Mouse (Mus musculus) neutrophil, adult 5-6 weeks (primary cell): ENCODE data around the gene Sergef. TPM values are rescaled to one million over a fixed set of nuclear protein-coding genes. Genes with fewer than 3 reads are reported as not detected.

Source experiments
- ATAC-seq: fragments of 151-379, 151-347 bp; 2 replicates; pipeline ENCODE4 v1.8.0; 2017; ENCODE audit warnings: mild to moderate bottlenecking, moderate TSS enrichment; ENCODE audit not compliant: insufficient number of reproducible peaks, poor library complexity, low FRiP score, severe bottlenecking; ENCODE audit errors: extremely low read depth
- total RNA-seq: library from RNA; stranded (forward); fragments of 200-1000 nt; gene quantifications from 2 replicates; pipeline ENCODE4 v1.2.3, GENCODE M21; 2017

The Sergef gene
- total RNA-seq, 1 experiment from 2014 or later = 13.6 TPM

DNA sequence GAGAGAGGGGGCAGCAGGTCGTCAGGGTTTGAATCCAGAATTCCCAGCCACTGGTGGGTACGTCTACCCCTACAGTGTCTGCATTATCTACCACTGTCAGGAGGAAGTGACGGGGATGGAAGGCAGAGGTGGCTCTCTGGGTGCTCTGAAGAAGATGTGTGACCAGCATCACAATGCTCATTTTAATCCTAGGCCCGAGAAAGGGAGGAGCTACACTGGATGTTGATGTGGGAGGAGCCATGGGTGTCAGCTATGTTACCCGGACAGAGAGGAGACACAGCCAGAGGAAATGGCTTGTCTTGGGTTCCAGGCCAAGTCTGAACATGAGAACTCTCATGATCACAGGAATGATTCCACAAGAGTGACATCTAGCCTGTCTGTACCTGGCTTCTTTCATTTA is 122.4 kb downstream of the Sergef start:
- no peak for ATAC-seq

DNA sequence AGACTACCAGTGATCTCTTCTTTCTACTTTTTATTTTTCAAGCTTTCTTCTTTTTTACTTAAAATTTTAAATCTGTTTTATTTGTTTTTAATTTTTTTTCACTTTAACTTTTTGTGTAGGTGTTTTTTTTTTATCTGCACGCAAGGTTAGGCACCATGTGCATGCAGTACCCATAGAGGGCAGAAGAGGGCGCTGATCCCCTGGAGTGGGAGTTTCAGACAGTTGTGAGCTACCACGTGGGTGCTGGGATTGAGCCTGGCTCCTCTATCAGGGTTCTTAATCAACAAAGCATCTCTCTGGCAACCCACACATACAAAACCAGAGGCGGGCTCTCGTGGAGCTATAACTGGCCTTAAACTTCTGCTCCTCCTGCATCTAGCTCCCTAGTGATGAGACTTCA is 123.6 kb downstream of the Sergef start:
- ATAC-seq = no peak

DNA sequence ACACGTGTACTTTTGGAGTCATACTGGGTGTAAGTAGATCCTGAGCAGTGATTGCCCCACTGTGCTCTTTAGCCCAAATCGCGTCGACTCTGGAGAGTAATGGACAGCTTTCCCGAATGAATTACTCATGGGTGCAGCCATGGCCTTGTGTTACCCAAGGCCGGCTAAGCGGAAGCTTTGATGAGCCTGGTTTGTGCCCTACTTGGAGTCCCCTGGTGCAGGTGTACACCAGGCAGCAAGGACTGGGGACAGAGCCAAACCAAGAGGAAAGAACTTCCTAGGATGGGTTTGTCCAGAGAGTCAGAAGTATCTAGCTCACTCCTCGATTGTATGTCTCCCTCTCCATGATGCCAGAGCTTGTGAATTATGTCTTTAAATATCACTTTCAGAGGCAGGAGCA is 124.6 kb downstream of the Sergef start:
- ATAC-seq = no peak

DNA sequence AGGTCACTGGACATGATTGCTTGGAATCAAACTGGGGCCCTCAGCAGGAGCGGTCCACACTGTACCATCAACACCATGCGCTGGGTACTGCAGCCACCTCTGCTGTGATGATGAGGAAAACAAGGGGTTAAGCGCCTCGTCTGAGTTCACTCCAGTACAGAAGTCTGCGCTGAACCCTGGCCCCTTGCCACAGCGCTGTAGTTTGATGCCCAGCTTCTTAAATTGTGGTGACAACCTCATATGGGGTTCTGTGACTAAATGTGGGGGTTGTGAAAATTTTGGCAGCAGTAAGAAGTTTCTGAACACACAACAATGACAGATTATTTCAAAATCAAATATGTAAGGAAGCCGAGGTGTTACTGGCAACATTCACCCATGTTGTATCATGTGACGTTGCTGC is 126.0 kb downstream of the Sergef start:
- ATAC-seq = no peak

DNA sequence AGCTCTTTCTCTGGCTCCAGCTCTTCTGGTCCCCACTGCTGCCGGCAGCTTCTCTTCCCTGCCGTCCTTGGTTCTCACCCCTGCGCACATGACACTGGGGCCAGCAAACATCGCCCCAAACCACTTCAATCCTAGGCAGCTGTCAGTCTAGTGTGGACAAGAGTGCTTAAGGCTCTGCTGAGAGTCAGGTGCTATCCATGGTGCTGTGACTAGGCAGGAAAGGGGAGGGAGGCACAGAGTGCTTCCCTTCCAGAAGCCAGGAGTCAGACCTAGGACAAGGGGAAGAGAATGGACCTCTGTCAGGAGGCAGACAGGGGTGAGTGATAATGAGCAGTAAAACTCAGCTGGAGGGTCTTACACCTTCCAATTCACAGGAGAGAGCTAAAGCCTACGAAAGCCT is 126.8 kb downstream of the Sergef start:
- no peak for ATAC-seq

DNA sequence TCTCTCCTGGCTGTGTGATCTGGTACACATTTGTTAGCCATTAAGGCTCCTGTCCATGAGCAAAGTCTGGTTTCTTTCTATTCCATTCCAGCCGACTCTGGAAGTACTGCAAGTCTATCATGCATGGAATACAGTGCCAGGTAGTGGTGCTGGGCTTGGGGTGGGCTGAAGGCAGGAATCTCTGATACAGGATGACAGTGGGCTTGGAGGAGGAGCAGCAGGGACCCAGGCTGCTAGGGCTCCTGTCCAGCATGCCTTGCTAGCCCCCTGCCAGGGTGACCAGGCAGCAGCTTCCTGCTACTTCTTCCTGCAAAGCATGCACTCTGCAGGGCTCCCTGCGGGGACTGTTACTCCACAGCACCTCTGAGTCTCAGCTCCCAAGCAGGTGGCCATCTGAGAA is 128.8 kb downstream of the Sergef start:
- no peak for ATAC-seq

DNA sequence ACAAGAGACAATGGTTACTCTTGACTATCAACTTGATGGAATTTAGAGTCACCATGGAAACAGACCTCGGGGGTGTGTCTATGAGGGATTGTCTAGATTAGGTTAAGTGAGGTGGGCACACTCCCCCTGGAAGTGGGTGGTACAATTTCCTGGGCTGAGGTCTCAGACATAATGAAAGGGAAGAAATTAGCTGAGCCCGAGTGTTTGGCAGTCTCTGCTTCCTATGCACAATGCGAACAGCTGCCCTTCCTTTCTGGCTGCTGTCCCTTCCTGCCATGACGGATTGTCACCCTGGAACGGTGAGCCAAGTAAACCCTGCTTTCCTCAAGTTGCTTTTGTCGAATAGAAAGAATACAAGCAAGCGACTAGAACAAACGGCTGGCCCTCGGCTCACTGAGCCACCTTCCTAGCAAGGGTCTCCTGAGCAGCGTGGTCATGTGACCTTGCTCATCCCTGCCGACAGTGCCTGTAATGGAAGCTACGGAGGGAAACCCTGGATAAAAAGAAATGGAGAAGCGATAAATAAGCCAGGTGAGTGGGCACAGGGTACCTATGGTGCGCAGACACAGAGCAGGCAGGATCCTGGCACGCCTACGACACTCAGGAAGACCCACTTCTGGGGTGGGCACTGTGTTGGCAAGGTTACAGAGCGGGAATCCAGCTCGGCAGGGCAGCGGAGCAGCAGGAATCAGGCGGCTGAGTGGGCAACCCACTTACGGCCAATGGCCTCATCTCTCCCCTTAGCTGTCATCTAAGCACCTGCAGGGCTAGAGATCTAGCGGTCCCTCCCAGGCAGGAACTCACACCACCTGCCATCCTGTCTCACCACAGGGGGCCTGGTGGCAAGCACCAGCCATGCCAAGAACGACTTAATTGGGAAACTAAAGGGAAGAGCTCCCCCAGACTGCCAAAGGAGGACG is 130.0 kb downstream of the Sergef start:
- no peak for ATAC-seq

DNA sequence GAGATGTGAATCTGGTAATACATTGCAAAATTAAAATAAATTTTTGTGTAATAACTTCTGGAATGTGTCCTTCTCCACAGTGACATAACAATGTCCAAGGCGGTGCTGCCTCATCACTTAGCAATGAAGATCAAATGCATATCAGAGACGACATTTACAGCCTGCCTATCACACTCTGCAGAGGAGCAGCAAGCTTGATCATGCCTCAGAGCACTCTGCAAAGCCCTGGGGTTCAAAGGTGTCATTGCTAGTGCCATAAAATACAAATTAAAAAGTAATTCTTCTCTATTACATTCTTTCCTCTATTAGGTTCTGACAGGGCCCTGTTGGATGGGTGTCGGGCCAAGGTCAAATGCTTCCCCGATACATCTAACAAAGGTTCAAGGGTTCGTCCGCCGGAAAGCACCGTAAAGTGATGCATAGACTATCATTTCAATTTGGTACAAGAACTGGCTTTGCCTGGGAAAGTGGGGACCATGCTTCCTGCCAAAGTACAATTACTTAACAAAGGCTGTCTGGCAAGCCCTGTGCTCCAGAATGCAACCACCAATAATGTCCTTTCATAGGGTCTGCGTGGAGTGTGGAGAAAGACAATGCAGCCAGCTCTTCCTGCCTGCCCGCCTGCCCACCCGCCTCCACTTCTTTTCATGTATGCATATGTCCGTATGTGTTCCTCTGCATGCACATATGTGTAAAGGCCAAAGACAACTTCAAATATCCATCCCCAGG is 130.9 kb downstream of the Sergef start:
- ATAC-seq = no peak

DNA sequence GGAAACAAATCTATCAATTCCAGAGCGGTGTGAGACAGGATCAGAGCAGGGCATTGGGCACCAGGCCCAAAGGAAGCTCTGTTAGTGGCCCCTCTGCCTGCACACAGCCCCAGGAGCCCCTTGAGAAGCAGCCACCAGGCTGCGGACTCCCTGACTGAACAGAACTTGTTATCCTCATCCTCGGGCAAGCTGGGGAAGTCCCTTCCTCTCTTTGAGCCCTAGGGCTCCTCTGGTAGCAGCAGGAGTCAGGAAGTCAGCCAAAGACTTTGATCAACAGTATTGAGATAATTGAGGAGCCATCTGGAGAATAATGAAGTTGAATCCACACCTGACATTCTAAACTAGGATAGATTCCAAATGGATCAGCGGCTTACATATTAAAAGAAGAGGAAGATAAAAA is 135.4 kb downstream of the Sergef start:
- no peak for ATAC-seq

DNA sequence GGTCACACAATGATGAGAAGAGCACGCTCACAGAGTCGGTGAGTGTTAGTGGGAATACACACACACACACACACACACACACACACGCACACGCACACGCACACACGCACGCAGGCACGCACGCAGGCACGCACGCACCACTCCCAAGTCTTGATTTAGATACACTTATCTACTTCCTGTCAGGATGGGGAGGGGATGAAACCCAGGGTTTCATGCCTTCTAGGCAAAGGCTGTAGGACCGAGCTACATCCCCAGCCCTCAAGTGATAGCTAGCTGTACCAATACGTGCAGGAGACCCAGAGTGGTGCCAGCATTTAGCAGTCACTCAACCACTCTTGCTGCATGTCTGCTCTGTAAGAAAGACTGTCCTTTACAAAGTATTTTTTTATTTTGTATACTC is 137.0 kb downstream of the Sergef start:
- ATAC-seq = no peak

DNA sequence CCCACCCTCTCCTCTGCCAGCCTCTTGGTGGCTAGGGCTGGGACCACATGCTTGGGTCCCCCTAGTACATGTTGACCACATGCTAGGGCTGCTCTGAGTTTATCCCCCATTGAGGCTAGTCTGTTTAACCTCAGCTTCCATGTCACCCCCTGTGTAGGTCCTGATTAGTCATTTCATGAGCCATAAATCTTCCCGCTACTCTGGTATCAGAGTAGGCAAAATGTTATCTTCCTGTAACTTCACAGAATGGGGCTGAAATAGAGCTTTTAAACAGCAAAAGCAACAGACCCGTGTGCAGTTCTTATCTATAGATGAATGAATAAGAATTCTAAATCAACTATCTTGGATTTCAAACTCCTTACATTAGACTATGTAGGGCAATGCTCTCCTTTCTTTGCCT is 138.1 kb downstream of the Sergef start:
- no peak for ATAC-seq

DNA sequence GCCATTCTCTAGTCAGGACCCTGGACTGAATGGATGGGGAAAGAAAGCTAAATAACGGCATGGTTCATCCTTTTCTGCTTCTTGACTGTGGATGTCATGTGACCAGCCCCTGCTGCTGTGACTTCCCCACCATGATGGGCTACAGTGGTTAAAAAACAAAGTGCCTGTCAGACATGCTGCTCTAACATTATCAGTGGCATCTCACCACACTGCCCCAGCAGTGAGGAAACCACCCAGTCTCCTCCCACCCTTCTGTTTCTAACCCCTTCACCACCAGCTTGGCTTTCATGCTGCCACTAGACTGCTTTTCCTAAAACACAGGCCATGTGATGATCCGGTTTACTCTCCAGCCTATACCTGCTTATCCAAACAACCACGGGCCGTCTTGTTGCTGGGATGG is 140.0 kb downstream of the Sergef start:
- ATAC-seq = no peak

DNA sequence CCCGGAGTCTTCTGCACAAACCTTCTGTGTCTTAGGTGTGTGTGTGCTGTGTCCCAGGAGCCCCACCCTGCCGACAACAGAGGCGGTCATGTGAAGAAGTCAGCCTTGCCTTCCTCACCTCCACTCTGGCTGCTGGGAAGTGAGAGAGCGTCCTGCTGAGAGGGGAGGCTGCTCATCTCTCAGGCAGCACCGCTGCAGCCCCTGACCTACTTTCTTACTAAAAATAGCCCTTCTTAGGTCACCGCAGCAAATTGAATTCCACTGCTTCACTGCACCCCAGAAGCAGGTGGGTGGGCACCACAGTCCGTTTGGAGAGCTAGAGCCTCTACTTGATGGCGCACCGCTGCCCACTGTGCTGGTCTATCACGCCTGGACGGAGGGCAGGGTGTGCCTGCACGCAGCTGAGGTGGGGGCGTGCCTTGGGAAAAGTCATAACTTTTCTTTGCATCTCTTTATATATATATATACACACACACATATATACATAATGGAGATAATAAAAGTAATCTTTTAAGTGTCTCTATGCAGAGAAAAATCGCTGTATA is 147.4 kb downstream of the Sergef start:
- ATAC-seq = no peak

DNA sequence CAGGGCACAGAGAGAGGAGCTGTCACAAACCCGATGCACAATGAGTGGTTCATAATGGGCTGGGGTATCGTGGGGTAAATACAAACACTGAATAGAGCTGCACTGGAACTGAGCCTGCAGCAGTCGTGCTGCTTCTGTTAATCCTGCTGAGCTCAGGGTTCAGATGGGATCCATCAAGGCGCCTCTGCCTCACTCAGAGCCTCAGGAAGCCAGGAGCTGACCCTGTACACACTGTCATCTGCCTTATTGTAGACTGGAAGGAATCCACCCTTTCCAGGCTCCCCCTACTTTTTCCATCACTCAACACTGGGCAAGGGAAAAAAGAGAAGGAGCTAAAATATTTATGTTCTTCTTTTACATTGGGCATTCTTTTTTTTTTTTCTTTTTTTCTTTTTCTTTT is 152.3 kb downstream of the Sergef start:
- no peak for ATAC-seq

DNA sequence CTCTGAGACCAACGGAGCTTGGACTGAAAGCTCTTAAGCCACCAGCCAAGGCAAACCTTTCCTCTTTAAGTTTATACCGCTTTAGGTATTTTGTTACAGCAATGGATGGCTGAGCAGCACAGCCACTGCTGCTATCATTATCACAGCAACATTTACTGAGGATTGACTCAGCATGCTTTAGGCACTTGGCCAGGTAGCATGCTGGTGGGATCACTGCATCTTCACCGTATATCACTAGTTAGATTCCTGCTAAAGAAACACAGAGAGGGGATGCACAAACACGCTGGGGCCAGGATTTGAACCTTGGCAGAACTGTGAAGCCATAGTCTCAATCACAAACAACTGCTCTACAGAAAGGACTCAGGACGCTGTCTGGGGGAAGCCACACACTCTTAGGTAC is 152.8 kb downstream of the Sergef start:
- ATAC-seq = no peak

DNA sequence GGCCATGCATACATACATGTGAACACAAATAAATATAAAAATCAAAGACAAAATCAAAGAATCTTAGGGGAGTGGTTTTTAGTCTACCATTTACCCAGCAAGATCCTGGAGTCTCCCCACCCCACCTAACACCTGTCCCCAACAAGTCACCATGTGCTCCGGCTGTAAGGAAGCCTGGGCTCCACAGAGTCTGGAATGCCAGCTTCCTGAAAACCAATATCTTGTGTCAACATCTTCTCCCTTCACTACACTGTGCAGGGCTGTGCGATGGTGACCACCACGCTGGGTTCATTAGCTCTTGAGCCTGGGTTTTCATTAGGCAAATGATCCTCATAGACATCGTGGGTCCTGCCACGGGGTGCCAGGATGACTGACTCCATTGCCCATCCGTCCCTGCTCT is 155.4 kb downstream of the Sergef start:
- no peak for ATAC-seq

DNA sequence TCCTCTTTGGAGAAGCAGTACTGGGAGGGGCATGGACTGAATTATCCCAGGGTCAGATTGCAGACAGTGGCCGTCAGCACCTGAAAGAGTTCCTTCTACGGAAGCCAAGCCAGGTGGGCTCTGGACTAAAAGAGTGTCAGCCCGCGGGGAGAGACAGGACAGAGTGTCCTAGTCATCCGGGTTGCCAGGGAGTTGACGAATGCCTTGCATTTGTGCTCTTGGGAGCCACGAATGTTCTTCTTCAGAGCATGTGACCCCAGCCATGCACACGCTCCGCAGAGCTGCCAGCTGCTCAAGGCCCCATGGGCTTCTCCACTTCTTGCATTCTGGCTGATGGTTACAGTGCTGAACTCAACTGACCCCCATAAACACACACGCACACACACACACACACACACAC is 156.6 kb downstream of the Sergef start:
- ATAC-seq = no peak

DNA sequence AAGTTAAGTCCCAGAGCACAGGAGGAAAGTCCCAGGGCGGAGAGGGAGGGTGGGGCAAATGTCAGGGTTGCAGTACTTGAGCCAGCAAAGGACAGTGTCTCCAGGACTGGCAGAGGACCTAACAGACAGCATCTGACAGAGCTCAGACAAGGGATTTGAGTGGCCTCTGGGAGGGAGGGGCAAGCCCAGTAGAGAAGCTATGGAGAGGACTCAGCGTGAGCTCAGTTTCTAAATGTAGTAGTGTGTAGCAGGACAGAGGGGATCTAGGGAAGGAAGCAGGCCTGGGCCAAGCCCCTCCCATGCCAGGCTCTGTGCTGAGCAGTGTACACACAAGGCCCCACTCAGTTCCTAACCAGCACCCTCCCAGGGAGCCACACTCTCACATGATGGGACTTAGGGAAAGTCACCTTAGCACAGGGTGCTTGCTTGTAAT is 157.5 kb downstream of the Sergef start:
- no peak for ATAC-seq

DNA sequence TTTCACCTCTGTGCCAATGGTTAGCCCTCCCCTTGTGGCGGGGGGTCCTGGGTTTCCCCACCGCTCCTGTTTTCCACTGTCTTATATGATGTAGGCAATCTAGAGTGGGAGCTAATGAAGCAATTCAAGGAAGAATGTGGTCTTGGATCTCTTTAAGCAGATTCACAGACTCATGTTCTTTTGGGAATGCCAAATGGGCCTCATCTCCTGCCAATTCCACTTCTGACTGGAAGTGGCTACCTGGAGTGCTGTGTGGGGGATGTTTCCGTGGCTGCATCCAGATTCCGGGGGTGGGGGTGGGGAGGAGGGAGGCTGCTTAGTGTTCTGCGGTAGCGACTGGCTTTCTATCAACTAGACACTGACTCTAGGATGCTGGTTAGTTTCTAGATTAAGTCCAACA is 159.8 kb downstream of the Sergef start:
- no peak for ATAC-seq

DNA sequence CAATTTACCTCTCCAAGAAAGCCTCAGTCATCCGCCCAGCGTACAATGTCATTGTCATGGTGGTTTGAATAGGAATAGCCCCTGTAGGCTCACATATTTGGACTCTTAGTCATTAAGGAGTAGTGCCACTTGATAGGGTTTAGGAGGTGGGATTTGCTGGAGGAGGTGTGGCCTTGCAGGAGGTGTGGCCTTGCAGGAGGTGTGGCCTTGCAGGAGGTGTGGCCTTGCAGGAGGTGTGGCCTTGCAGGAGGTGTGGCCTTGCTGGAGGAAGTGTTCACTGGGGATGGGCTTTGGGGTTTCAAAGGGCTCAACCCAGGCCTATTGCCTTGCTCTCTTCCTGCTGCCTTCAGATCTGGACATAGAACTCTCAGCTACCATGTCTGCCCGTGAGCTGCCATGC is 162.2 kb downstream of the Sergef start:
- ATAC-seq = no peak
